Mouse (Mus musculus): ENCODE results near the gene Fmnl2.

- no peak for TF ChIP-seq CTCF (IDR thresholded peaks at IDR 0.05; ENCODE audit: low read depth)
- TF ChIP-seq EP300 (IDR thresholded peaks at IDR 0.05; ENCODE audit: low read depth): peak; percentile 76
Measured at GRCm38 (mm10) chr2:52997955-52998750, 140.5 kb downstream of the Fmnl2 start.

Measured in liver, postnatal 0 days (tissue).